Mouse (Mus musculus) CH12.LX (cell line): ENCODE measurements around the gene Ankrd34b. TPM values are rescaled to one million over a fixed set of nuclear protein-coding genes. Genes with fewer than 3 reads are reported as not detected.

Source experiments
- DNase-seq: peaks from one replicate; pipeline ENCODE4 v3.0.0-alpha.2; 2013; ENCODE audit errors: extremely low read depth
- H3K27ac ChIP-seq: 2 replicates; pipeline ENCODE4 v1.5.1; 2012; ENCODE audit warnings: low read depth, mild to moderate bottlenecking, control low read depth, moderate library complexity; ENCODE audit not compliant: insufficient read depth
- H3K27me3 ChIP-seq: replicated peaks from 2 replicates; pipeline ENCODE3; 2012; ENCODE audit warnings: inconsistent platforms
- H3K36me3 ChIP-seq, 2 experiments: replicated peaks in 1 of 2; 2 replicates each; pipeline versions ENCODE3 to v1.6.1; 2012; ENCODE audit warnings: inconsistent platforms in 1 of 2, low read length in 1 of 2, mild to moderate bottlenecking in 1 of 2, mixed read lengths in 1 of 2, moderate library complexity in 1 of 2; ENCODE audit not compliant: control insufficient read depth in 1 of 2, insufficient read depth in 1 of 2
- H3K4me1 ChIP-seq, 2 experiments: 2 replicates each; pipeline ENCODE4 v1.6.1; 2012; ENCODE audit warnings: inconsistent platforms in 1 of 2, moderate library complexity in 1 of 2; ENCODE audit not compliant: insufficient read depth in 2 of 2, control insufficient read depth in 1 of 2
- H3K4me2 ChIP-seq: 2 replicates; pipeline ENCODE4 v1.6.1; 2012; ENCODE audit warnings: low read depth, mild to moderate bottlenecking, control low read depth; ENCODE audit not compliant: poor library complexity, insufficient read depth, severe bottlenecking
- H3K4me3 ChIP-seq, 3 experiments: fragments of 150-350 bp in 1 of 3; sonication (generic) in 1 of 3; replicated peaks in 1 of 3; 2 replicates each; pipeline versions ENCODE3 to v1.5.1; 2011 to 2012; ENCODE audit warnings: low read depth in 2 of 3, low read length in 2 of 3, mild to moderate bottlenecking in 2 of 3, moderate library complexity in 2 of 3, control low read depth in 1 of 3, improper control_type of control experiment in 1 of 3, inconsistent platforms in 1 of 3, mixed read lengths in 1 of 3; ENCODE audit not compliant: poor library complexity in 1 of 3
- H3K79me2 ChIP-seq: replicated peaks from 2 replicates; pipeline ENCODE4 v1.6.1; 2012; ENCODE audit warnings: mild to moderate bottlenecking, moderate library complexity; ENCODE audit not compliant: control insufficient read depth, poor library complexity, insufficient read depth, severe bottlenecking; ENCODE audit errors: extremely low read depth
- H3K9ac ChIP-seq: 2 replicates; pipeline ENCODE4 v1.6.1; 2012; ENCODE audit warnings: low read depth, mild to moderate bottlenecking, control low read depth, moderate library complexity; ENCODE audit not compliant: insufficient read depth
- H3K9me3 ChIP-seq: replicated peaks from 2 replicates; pipeline ENCODE3; 2012; ENCODE audit warnings: low read length, inconsistent platforms, mixed read lengths
- CHD2 ChIP-seq: IDR thresholded peaks from 2 replicates; pipeline ENCODE4 v1.6.1; 2011; ENCODE audit warnings: low read length, improper control_type of control experiment
- CTCF ChIP-seq, 2 experiments: IDR thresholded peaks in 1 of 2; conservative IDR thresholded peaks in 1 of 2; 2 replicates each; pipeline ENCODE4 v1.5.1; 2011 to 2012; ENCODE audit warnings: low read depth in 2 of 2, low read length in 2 of 2, improper control_type of control experiment in 1 of 2, inconsistent platforms in 1 of 2, mild to moderate bottlenecking in 1 of 2, moderate library complexity in 1 of 2
- E2F4 ChIP-seq: IDR thresholded peaks from 2 replicates; pipeline ENCODE4 v1.6.1; 2011; ENCODE audit warnings: low read depth, low read length, improper control_type of control experiment; ENCODE audit not compliant: insufficient replicate concordance
- EP300 ChIP-seq: IDR thresholded peaks from 2 replicates; pipeline ENCODE4 v1.6.1; 2011; ENCODE audit warnings: low read length, improper control_type of control experiment
- JUN ChIP-seq: IDR thresholded peaks from 2 replicates; pipeline ENCODE4 v1.6.1; 2011; ENCODE audit warnings: low read depth, mild to moderate bottlenecking, low read length, improper control_type of control experiment, moderate library complexity; ENCODE audit not compliant: insufficient read depth
- JUND ChIP-seq: conservative IDR thresholded peaks from 2 replicates; pipeline ENCODE4 v1.6.1; 2011; ENCODE audit warnings: low read depth, low read length, improper control_type of control experiment
- KAT2A ChIP-seq: IDR thresholded peaks from 2 replicates; pipeline ENCODE4 v1.6.1; 2012; ENCODE audit warnings: low read length, improper control_type of control experiment, inconsistent platforms; ENCODE audit not compliant: insufficient replicate concordance
- MAX ChIP-seq: IDR thresholded peaks from 2 replicates; pipeline ENCODE4 v1.6.1; 2011; ENCODE audit warnings: low read length, improper control_type of control experiment
- NELFE ChIP-seq: IDR thresholded peaks from 2 replicates; pipeline ENCODE4 v1.6.1; 2011; ENCODE audit warnings: low read depth, low read length, improper control_type of control experiment
- NRF1 ChIP-seq: IDR thresholded peaks from 2 replicates; pipeline ENCODE4 v1.6.1; 2014; ENCODE audit warnings: low read depth, mild to moderate bottlenecking, inconsistent platforms, low read length, improper control_type of control experiment, moderate library complexity
- POLR2A ChIP-seq: IDR thresholded peaks from 2 replicates; pipeline ENCODE4 v1.6.1; 2011; ENCODE audit warnings: low read depth, mild to moderate bottlenecking, improper control_type of control experiment, low read length
- POLR2AphosphoS2 ChIP-seq: IDR thresholded peaks from 2 replicates; pipeline ENCODE4 v1.6.1; 2011; ENCODE audit warnings: low read depth, low read length, improper control_type of control experiment
- RCOR1 ChIP-seq: conservative IDR thresholded peaks from 2 replicates; pipeline ENCODE4 v1.6.1; 2012; ENCODE audit warnings: low read depth, mild to moderate bottlenecking, inconsistent platforms, low read length, improper control_type of control experiment
- TBP ChIP-seq: conservative IDR thresholded peaks from 2 replicates; pipeline ENCODE4 v1.6.1; 2011; ENCODE audit warnings: low read depth, low read length, improper control_type of control experiment
- UBTF ChIP-seq: IDR thresholded peaks from 2 replicates; pipeline ENCODE4 v1.6.1; 2012; ENCODE audit warnings: low read depth, mild to moderate bottlenecking, inconsistent platforms, low read length, improper control_type of control experiment, moderate library complexity
- USF2 ChIP-seq: conservative IDR thresholded peaks from 2 replicates; pipeline ENCODE4 v1.6.1; 2011; ENCODE audit warnings: low read depth, low read length, improper control_type of control experiment
- ZC3H11A ChIP-seq: IDR thresholded peaks from 2 replicates; pipeline ENCODE4 v1.6.1; 2012; ENCODE audit warnings: low read depth, mild to moderate bottlenecking, inconsistent platforms, low read length, improper control_type of control experiment
- ZKSCAN1 ChIP-seq: IDR thresholded peaks from 2 replicates; pipeline ENCODE4 v1.6.1; 2012; ENCODE audit warnings: low read depth, inconsistent platforms, low read length, improper control_type of control experiment, borderline replicate concordance
- ZNF384 ChIP-seq: IDR thresholded peaks from 2 replicates; pipeline ENCODE4 v1.6.1; 2012; ENCODE audit warnings: low read depth, low read length, improper control_type of control experiment, inconsistent platforms
- dilution Hi-C: fragments of 300-500 bp; cut with MboI; formaldehyde crosslinking; loops from 2 replicates; pipeline ENCODE4 v1.14.3; 2020; ENCODE audit warnings: low sequenced_read_pairs; ENCODE audit not compliant: extremely low pct_unique_long_range_greater_than_20kb, extremely low pct_ligation_motif_present
- in situ Hi-C: fragments of 300-500 bp; cut with MboI; formaldehyde crosslinking; loops from 3 replicates; pipeline ENCODE4 v1.14.3; 2019; ENCODE audit warnings: low sequenced_read_pairs, low pct_ligation_motif_present, low pct_unique_long_range_greater_than_20kb, mixed read lengths
- polyA plus RNA-seq: library from polyadenylated mRNA; unstranded; fragments of >175 nt; gene quantifications from 2 replicates; pipeline ENCODE4 v1.2.1, GENCODE M21; 2012; ENCODE audit warnings: low read depth; ENCODE audit not compliant: insufficient read length
- total RNA-seq, 2 experiments: library from RNA; depleted of rRNA; stranded (reverse); fragments of 300-350 nt in 1 of 2; fragments of >200 nt in 1 of 2; gene quantifications; 2 replicates each; pipeline ENCODE4 v1.2.3; 2012 to 2014

Ankrd34b gene
- total and polyA plus RNA-seq, 3 experiments: not detected

- in situ Hi-C loops (no loop called here), dilution Hi-C loops (no loop called here)
- TF ChIP-seq CHD2 (no peak), POLR2AphosphoS2 (no peak)
- no peak overlapping the region for H3K4me2 ChIP-seq
- no peaks in the 10 kb centered on the region for H3K9me3 ChIP-seq
- H3K9ac ChIP-seq: no peak overlapping the region
- H3K36me3 ChIP-seq: peaks cover 0 to 9% of the 10 kb centered on the region in 2 experiments
- no peak overlapping the region for H3K27ac ChIP-seq
- no peaks in the 10 kb centered on the region for H3K4me1 ChIP-seq
- no peaks in the 10 kb centered on the region for H3K79me2 ChIP-seq
- DNase-seq: no peak
- H3K27me3 ChIP-seq: no peaks in the 10 kb centered on the region
- H3K4me3 ChIP-seq: no peak overlapping the region
These were observed 42.2 kb downstream of the Ankrd34b start for GRCm38 (mm10) chr13:92467891-92468290.

DNA sequence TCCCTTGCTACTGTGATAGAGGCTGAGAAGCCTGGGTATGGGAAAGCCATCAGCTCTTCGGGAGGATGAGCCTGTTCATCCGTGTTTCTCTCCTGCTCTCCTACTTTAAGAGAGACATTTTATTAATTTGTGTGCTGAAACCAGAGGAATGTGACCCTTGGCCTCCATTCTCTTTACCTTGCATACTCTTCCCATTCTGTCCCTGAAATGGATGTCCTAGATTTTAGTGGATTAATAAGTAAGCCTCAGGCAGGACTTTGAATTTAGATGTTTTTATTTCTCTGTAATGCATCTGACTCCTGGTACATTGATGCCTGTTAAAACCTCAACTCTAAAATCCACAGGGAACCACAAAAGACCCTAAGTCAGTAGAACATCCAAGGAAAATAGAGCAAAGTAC, 43.7 kb downstream of the Ankrd34b start:
- Histone ChIP-seq H3K27me3 (no peaks in the 10 kb centered on the region), H3K9me3 (no peaks in the 10 kb centered on the region), H3K79me2 (no peaks in the 10 kb centered on the region), H3K9ac (no peak overlapping the region), H3K27ac (no peak overlapping the region), H3K4me3 (no peak overlapping the region), H3K36me3 (peaks cover 0 to 9% of the 10 kb centered on the region in 2 experiments), H3K4me2 (no peak overlapping the region), H3K4me1 (no peaks in the 10 kb centered on the region)
- TF ChIP-seq ZC3H11A (no peak), E2F4 (no peak), KAT2A (no peak), USF2 (no peak), TBP (no peak), NELFE (no peak), CTCF (conservative IDR thresholded peaks at IDR 0.05 in 1 of 2, IDR thresholded peaks at IDR 0.05 in 1 of 2; ENCODE audit: low read depth in 2 of 2, low read length in 2 of 2) (no peak), ZNF384 (no peak), MAX (no peak), JUN (no peak), JUND (no peak), POLR2A (no peak), EP300 (no peak), RCOR1 (no peak), NRF1 (no peak), UBTF (no peak), CHD2 (no peak), ZKSCAN1 (no peak)
- in situ Hi-C loops: no loop called here
- no peak for DNase-seq
- dilution Hi-C loops: no loop called here
